Mouse (Mus musculus) forelimb bud, embryonic 11.5 days (tissue): Measurements from ENCODE around the gene Tmcc2.

Experiments used
- DNase-seq: peaks from one replicate; pipeline ENCODE4 v3.0.0-alpha.2; 2012; ENCODE audit warnings: low read depth, low spot score

Tmcc2 gene

DNA sequence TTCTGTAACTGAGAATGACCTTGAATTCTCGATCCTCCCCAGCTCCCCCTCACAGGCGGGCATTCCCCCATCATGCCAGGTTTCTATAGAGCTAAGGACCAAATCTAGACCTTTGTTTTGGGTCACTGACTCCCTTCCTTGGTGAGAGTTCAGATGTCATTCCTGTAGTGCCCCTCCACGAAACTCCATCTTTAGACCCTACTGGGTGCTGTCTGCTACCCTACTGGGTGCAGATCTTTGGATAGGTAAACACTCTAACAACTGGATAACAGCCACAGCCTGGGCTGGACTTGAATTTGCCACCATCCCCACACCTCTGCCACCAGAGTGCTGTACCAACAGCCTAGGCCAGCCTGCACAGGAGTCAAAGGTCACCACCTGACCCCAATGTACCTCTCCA is 48.6 kb downstream of the Tmcc2 start:
- DNase-seq = no peak

DNA sequence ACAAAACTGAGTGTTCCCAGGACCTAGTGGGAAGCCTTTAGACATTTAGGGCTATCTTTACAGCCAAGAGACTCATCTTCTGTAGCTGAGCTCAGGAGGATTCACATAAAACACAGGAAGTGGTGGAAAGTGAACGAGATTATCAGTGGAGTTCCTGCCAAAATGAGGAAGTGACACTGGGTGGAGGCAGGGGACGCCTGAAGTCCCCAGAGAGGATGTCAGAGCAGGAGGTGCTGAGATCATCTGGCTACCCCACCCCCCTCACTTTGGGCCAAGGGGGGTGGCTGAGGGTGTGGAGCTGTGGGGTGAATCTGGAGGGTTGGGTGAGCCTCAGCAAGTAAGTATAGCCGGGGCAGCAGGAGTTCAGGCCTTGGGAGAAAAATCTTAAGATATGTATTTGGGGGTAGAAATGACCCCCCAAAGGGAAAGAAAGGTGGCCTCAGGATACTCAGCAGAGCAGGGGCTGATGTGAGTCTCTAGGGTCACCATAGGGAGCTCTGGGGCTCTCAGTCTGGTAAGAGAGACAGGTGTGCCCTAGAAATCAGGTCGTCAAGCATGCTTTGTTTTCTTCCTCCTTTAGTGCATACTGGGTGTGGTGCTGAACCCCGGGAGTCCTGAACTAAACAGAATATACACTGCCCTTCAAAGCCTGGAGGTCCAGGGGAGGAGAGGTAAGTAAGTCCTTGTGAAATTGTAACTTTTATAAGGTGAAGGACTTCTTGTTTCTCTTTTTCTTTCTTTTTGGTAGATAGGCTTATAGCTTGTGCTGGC is 49.2 kb downstream of the Tmcc2 start:
- DNase-seq = no peak

DNA sequence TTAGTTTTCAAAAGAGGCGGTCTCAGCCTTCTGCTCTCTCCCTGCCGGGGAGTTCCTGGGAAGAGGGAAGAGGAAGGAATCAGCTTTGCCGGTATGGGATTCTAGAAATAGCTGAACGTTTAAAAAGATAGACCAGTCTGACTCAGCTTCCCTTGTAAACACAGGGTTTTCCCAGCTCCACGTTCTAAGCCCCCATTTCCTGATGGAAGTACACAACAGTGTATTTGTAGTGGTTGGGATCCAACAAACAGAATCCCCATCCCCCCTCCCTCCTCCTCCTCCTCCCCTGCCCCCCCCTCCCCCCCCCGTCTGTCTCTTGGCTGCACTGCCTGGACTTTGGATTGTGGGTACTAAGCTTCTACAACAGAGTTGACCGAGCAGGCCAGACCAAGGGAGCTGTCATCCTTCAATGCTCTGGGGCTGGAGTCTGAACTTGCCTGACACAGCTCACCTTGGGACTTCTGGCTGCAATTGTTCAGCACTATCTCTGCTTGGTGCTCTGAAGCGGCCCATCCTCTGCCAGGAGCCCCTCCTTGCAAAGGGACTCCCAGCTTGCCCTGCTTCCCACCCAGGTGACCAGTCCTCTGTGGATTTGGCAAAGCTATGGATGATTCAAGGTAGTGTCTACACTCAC is 52.9 kb downstream of the Tmcc2 start:
- DNase-seq = no peak

DNA sequence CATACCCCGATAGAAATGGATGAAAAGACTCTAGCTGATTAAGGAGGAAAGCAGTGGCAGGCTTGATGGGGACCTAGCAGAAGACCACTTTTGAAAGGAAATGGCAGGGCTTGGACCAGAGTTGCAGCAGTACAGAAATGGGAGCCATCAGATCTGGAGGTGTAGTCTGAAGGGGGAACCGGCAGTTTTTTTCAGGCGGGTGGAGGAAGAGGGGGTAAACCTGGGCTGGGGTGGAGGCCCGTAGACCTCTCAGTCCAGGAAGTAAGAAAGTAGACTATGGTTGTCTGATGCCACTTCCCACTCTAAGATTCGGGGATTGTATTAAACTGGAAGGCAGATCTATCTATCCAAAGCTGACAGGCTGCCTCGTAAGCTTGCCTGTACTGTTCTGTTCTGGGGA is 54.2 kb downstream of the Tmcc2 start:
- DNase-seq = no peak

DNA sequence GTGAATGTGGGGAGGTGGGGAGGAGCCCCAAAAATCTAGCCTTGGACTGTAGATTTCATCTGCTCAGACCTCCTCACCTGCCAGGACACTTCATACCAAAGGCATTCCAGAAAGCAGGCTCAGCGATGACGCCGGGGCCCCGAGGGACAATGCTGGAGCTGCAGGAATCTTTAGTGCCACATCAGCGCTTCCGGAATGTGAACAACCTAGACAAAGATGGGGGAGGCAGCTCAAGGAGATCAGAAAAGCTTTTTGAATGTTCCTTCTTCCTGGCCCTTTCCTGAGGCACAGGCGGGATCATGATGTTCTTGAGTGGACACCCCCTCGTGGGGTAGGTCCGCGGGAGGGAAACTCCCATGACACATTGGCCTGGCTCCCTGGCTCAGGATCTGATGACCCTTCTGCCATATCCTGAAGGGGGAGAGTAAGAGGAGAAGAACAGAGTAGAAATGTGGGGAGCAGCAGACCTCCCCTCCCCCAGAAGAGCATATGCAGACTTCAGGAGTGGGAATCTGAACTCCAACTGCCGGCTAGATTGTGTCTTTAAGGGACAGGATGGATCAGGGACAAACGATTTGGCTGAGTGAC is 55.6 kb downstream of the Tmcc2 start:
- no peak for DNase-seq

DNA sequence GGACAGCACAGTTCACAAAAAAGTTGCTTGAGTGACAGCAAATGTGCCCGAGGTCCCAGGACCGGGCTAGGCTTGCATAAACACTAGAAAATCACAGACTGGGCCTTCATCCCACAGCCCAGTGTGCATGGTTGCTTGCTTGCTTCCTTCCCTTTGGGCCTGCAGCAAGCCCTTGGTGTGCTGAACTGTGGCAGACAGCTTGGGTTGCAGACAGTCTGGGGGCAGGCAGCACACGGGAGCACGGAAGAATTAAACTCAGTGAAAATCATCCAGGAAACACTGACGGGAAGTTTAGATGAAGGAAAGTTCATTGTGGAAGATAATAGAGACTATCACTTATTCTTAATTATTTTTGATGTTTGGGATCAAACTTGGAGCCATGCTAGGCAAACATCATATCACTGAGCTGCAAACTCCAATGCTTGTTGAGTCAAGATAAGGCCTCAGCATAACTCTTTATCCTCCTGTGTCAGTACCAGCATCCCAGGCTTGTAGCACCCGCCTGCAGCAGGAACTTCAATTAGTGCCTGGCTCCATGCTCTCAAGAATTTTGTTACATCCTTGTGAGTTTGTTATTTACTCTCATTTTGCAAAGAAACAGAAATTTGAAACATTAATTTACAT is 56.8 kb downstream of the Tmcc2 start:
- DNase-seq = no peak

DNA sequence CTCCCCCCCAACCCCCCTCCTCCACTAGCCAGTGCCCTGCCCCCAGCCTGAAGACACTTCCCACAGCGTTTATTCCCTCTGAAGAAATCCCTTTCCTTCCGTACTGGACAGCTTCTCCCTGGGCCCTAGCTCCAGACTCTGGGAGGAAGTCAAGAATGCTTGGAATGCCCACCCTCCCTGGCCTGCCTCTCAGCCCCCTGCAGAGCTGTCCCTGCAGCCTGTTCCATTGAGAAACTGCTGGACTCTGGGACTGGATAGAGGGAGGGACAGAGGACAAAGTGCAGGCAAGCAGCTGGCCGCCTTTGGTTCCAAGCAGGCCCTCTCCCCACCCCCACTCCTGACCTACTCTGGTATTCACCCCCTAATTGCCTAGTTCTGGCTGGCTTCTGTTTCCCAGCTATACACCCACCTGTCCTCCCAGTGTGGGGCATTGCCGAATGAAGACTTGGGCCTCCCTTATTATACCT is 57.4 kb downstream of the Tmcc2 start:
- DNase-seq = peak; percentile 66

DNA sequence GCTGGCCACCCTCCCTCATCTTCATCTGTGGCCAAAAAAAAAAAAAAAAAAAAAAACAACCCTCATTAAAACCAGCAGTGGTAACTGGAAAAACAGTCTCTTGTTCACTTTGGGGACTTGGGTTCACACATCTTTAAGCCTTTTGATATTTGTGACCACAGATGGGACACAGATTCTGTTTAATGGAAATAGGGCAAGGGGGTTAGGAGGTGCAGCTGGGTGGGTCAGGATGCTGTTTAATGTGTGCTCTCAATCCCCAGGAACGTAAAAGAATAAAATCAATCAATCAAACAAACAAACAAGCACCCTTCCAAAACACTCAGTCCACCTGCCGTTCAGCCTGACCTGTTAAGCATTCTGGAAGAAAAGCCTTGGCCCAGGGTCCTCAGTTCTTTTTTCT is 57.9 kb downstream of the Tmcc2 start:
- DNase-seq = no peak

DNA sequence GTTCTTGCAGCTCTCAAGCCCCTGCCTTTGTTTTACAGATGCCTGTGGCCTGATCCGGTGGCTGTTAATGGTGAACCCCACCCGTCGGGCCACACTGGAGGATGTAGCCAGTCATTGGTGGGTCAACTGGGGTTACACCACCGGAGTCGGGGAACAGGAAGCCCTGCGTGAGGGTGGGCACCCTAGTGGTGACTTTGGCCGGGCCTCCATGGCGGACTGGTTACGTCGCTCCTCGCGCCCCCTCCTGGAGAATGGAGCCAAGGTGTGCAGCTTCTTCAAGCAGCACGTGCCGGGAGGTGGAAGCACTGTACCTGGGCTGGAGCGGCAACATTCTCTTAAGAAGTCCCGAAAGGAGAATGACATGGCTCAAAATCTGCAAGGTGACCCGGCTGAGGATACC is 59.8 kb downstream of the Tmcc2 start:
- no peak for DNase-seq

DNA sequence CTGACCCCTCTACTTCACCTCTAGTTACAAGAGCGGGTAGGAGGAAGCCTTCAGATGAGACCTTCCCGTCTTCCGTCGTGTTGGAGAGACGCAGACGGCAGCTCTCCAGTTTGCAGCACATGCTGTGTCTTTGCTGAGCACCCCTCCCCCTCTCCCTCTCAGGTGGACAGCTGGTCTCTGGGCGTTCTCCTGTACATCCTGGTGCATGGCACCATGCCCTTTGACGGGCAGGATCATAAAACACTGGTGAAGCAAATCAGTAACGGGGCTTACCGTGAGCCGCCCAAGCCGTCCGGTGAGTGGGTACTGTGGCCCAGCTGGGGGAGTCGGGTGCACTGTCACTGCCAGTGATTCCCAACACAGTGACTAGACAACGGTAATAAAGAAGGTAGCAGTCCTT is 60.7 kb downstream of the Tmcc2 start:
- DNase-seq = no peak

DNA sequence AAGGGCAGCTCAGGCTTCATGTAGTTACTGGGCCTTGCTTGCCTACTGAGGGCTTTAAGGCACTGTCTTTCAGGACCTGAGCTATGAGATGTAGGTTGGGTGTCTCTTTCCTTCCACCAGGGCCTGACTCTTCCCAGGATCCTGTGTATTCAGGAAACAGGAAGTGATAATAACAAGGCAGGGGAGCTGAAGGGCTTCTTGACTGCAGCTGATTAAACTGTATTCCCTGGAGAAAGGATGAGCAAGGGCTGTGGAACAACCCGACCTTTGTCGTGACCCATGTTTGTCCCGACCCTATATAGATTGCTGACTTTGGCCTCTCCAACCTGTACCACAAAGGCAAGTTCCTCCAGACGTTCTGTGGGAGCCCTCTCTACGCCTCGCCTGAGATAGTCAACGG is 61.4 kb downstream of the Tmcc2 start:
- no peak for DNase-seq

DNA sequence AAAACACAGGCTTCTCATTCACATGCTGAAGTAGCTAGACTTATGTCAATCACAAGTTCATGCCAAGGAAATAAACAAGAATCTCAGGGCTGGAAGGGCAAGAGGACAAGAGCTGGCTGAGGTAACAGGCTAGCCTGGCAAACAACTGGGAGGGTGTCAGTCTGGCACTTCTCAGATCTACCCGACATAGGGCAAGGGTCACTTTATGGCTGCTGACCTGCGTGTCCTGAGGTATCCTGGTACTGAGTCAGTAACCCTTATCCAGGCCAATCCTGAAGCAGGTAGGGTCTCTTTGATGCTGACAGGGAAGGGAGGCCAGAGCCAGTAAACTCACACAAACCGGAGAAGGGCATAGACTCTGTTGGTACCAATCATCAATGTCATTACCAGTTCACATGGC is 62.5 kb downstream of the Tmcc2 start:
- DNase-seq = no peak

DNA sequence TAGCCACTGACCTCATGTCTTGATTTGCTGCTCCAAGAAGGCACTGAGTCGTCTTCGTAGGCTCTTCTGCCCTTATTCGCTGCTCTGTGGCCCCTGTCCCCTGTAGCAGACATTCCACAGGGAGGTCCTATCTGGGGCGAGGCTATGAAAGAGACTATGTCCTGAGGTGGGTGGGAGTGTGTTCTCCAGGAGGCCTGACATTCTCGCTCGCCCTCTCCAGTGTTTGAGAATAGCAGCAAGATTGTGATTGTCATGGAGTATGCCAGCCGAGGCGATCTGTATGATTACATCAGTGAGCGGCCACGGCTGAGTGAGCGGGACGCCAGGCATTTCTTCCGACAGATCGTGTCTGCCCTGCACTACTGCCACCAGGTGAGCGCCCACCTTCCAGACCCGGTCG is 63.6 kb downstream of the Tmcc2 start:
- DNase-seq = no peak

DNA sequence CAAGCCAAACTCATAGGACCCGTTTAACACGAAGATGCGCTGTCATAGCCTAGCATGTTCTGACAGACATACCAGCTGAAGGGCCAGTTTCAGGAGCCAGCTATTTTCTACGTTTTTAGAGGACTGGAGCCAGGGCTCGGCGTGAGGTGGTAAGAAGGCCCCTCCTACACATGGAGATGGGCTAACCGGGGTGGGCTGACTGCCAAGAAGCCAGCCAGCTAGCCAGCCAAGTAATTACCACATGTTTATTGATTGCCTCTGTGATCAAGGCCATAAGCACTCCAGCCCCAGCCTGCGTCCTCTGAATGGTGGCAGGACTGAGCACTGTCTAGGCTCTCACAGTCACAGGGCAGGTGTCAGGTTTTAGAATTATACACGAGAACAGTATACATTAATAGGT is 64.3 kb downstream of the Tmcc2 start:
- DNase-seq = no peak

DNA sequence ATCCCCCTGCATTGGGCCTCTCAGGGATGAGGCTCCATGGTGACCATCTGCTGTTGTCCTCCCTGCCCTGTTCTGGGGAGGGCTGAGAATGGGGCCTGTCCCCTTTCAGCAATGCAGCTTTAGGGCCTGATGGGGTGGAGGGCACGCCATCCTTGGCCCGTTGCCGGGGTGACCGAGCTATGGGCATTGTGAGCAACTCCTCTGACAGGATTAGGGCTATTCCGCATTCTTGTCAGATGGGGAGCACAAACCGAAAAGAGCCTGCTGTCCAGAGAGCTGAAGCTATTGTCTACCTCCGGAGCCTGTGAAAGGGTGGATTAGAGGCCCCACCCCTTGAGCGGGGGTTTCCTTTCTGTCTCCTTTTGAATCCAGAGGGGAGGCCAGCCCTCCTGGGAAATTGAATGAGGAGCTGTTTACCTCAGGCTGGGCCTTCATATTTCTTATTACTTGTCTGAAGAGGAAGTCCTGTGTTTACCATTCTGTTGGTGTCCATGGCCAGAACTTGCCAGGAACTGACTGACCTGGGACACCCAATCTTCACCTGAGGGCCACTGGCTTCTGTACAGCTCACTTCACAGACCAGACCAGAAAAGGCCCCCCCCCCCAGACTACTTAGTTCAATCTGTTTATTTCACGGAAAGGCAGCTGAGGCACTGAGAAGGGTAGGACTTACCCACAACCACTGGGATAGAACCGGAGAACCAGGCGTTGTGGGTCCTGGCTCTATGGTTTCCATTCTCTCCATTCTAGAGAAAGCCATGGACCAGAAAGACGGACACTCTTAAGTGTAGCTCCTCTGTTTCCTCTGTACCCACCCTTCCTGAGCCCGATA is 68.2 kb downstream of the Tmcc2 start:
- no peak for DNase-seq

DNA sequence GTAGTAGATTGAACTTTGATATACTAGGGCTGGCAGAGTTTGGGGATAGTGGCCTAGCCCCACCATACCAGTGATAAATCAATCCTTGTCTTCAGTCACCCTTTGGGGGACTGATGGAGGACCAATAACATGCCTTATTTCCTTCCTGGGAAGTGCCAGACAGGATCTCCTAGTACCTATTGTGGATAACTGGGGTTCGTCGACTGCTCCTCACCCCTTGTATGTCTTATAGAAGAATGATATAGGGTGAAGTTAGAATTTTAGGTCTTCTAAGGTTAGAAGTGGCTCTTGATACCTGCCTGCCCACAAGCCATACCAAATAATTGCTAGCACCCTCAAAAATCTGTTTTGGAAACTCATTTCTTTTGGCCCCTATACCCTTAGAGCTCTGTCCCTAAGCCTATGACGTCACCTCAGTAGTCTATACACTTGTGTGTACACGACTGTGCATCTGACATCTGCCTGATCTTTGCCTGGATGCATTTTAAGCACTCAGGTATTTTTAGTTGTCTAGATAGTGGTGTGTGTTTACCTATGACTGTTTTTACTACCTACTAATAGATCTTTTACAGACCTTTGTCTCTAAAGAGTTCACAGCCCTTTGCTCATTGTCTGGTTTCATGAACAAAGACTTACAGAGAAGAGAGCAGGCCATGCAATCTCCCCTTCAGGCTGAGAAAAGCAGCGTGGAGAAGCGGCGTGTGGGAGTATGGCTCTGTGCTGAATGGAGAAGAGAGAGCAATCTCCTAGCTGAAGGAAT is 69.1 kb downstream of the Tmcc2 start:
- no peak for DNase-seq

DNA sequence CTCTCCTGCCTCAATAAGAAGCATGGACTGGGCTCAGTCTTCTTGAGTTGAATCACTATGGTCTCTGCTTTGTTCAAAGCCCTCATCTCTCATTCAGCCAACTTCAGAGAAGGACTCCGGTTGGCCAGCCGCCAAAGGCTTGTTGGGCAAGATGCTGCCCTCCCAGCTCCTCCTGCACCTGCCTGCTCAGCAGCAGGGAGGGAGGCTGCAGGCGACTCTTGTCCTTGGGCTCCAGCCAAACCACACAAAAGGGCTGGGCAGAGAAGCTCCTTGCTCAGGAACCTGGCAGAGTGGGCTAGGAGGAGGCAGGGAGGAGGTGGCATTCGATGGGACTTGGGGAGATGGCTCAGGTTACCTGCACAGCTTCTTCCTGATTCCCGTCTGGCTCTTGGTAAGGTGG is 71.8 kb downstream of the Tmcc2 start:
- no peak for DNase-seq

DNA sequence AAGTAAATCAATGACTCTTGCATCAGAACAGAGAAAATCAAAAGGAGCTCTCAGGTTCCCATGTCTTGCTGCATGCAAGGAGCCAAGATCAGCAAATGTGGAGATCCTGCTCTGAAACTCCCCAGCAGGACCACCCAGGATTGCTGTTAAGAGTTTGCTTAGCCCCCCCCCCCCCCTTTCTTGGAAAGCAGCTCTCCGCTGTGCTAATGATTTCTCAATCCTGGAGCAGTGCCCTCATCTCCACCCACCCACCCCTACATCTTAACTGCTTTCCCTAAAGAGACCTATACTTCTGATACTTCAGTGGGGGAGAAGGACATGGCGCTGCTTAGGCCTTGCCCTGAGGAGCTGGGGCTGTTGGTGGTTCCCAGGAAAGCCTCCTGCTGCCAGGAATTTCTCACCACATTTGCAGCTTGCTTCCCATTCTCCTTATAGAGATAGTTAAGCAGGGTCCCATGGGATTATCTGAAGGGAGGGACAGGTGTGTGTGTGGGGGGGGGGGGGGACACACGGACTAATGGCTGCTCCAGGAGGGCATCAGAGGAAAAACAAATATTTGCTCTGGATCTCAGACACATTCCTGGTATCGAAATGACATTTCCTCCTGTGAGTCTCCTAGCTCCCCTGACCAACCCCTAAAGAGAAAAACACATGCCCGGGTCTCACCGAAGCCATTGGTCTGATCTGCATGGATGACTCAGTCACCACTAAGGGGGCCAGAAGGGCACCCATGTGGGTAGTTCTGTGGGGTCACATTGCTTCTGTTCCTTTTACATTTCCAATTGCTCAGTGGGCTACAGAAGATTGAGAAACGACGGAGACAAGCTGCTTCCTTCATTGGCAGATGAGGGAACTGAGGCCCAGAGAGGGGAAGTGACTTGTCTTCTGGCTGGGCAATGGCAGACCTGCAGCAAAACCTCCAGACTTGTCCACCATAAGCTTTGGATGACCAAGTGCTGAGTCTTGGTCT is 72.9 kb downstream of the Tmcc2 start:
- no peak for DNase-seq

DNA sequence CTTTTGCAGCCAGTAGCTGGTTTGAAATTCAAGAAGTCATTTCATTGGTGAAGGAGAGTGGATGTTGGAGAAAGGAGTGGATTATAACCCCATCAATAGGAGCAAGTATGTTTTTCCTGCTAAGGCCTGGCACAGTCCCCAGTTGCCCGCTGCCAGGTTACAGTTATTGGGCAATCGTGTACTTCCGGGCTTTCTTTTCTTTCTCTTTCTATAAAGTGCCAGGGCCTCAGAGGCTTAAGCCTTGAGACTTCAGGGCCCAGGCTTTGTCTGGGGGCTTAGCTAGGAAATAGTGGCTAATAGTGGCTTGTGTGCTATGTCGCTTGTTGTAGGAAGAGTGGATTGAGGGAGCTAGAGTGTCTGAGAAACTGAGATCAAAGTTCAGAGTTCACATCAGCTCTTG is 73.7 kb downstream of the Tmcc2 start:
- no peak for DNase-seq

DNA sequence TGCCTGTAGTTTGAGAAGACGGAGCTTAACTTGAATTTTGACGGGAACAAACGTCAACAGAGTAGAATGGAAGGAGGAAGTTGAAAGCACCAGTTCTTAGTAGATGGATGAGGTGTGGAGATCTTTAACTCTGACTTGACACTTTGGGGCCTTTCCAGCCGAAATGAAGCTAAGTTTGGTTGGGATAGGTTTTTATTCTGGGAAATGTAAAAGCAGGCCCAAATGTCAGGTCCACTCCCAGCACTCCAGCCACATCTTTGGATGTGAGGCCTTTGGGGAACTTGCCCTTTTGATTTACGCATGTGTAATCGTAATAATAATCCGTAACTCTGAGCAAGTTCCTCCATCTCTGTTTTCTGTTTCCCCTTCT is 74.5 kb downstream of the Tmcc2 start:
- DNase-seq = no peak
